Mouse (Mus musculus) cerebellum, adult 9-10 months (tissue): ENCODE measurements around the gene Hdac1.

ENCODE experiments used
- DNase-seq: peaks from one replicate; pipeline ENCODE4 v3.0.0; 2022

Hdac1 gene

DNA sequence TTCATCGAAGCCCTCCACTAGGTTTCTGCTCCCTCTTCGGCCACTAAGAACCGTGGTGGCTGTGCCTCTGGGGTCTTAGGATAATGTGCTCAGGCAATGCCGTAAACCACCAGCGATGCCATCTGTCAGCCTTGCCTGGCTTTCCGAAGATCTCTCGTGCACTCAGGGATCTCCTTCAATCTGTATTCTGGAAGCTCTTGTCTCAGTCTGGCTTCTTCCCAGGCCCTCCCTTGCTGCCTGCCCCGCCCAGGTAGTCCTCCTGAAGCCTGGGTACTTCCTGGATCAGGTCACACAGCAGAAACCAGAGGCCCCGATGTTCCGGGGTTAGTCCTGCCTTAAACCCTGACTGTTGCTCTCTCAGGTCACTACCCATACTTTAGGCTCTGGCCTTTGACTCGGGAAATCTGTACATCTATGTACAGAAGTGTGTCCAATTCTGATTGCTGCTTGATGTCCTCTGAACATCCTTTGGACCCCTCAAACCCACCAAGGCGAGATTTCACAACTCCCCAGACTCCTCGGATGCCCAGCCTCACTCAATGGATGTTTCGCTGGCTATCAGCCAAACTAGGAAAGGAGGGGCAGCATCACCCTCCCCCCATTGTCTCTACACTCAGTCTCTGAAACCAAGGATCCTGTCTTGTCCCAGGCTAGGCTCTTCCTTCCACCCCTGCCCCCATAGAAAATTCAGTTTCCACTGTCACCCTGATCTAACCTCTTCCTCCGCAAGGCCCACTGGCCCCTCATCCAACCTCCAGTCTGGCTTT is 33.5 kb downstream of the Hdac1 start:
- no peak for DNase-seq

DNA sequence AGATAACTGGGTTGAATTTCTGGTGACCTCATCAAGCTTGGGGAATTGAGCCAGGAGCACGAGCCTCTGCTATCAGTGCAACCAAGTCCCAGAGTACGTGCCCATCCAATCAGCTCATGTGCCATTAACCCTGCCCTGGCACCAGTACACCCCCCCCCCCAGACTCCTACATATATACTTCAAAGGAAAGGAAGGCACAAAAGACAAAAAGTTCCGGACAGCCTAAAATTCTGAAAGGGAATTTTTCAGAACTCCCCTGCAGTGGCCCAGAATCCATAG is 34.3 kb downstream of the Hdac1 start:
- no peak for DNase-seq

DNA sequence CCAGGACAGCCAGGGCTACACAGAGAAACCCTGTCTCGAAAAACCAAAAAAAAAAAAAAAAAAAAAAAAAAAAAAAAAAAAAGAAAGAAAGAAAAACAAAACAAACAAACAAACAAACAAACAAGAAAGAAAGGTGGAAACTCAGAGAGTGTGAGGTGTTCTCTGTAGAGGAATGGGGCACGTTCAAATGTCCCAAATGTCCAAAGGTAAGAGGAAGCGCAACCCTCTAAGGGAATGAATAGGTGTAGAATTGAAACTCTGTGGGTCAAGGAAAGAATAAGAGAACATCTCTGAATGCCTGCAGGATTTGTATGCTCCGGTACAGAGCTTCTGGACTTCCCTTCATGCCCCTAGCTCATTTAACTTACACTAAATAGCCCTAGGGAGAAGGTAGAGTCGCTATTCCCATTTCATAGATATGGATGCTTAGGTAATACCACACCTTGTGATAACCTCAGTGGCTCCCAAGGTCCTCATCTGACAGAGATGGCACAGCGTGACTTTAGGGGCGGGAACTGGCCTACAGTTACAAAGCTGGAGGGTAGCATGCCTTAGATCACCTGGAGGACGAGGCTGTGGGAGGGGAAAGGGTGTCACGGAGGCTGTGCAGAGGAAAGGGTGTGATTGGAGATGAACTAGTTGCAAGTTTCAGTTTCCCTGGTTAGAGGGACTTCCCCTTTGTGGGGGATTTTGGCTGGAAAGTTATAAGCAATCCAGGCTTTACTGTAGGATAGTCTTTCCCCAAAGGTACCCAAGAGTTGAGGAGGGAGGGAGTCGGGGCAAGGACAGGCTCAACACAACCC is 34.9 kb downstream of the Hdac1 start:
- DNase-seq = no peak

DNA sequence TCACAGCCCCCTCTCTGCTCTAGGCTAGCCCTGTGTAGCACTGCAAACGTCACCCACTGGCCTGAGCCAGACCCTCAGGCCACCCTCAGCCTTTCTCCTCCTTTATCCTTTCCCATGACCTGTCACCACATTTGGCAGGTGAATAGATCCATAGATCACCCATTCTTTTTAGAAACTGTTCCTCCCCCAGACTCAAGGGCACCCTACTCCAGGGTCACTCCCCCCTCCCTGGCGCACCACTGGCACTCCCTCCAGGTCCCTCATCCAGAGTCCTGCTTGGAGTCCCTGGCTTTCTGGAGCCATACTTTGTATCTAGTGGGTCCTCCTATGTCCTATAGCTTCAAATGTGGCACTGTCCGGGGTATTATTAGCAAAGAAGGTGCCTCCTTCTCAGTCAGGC is 37.0 kb downstream of the Hdac1 start:
- DNase-seq = no peak

DNA sequence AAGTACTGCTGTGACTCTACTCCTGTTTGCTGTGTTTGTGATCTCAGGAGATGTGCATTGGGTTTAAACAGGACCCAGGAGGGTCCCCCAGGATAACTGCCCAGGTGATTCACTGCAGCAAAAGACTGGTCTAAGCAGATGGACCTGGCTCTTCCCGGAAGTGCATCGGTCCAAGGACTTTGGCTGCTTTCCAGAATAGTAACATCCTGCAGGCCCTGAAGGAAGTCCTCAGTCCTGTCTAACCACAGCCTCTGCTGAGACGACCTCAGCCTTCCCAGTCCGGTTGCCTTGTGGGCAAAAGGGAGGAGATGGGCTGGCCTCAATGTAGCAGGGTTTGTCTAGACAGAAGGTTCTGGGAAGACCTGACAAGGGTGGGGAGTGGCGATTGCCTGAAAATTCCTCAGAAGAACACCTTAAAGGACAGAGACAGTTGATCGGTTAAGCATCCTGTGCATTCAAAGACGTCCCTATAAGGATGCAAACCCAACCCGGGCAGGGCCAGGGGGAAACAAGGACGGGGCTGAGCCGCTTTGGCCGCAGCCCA is 39.5 kb downstream of the Hdac1 start:
- no peak for DNase-seq

DNA sequence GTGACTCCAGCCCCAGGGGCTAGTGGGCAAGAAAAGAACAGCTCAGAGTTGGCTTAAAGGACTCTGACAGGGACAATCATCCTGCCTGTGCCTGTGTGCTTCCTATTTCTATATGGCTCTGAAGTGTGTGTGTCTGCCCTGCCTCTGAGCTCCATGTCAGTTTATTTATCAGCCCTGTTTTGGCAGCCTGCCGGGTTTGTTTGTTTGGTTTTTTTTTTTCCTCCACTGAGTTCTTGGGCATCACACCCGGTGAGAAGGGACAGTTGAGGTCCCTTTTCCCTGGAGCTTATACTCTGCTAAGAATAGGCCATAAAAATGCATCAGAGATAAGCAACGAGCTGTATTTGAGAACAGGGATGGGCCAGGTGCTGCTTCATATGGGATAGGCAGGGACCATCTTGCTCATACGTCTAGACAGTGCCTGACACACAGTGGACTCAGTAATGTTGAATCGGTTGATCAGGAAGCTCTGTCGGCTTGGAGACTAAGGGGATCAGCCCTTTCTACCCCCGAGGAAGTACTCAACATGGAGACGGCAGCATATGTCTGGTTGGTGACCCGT is 40.1 kb downstream of the Hdac1 start:
- DNase-seq = no peak

DNA sequence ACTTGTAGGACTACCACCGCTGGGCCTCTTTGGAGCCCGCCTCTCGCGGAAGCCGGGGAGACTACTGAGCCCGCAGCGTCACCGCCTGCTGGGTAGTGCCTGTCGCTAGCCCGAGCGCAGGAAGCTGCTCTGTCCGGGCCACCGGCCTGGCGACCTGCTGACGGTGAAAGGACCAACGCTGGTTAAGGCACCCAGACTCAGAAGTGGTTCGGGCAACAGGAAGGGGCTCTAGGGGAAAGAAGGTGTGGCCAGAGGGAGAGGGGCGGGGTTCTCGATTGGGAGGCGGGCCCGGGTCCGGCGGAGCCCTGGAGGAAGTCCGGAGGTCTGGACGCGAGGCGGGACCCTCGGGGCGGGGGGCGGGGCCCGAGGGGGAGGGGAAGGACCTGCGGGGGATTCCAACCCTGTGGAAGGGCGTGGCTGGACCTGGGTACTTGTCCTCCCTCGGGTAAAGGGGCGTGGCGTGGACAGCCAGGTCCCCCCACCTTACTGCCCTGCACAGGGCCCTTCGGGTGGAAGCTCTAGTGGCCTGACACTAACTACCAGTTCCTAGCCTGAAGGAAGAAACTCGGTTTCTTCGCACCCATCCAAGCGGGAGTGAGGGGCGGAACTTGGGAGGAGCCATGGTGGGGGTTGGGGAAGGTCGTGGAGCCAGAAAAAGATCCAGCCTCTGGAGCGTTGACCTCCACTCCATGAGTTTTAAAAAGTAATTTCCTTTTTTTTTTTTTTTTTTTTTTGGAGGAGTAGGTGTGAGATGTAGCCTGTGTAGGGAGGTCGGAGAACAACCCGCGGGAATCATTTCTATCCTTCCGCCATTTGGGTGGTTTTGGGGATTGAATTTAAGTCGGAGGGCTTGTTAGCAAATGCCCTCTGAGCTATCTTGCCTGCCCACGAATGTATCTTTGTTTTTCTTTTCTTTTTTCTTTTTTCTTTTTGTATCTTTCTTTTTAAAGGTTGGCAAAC is 41.6 kb downstream of the Hdac1 start:
- DNase-seq = peak; percentile 38

DNA sequence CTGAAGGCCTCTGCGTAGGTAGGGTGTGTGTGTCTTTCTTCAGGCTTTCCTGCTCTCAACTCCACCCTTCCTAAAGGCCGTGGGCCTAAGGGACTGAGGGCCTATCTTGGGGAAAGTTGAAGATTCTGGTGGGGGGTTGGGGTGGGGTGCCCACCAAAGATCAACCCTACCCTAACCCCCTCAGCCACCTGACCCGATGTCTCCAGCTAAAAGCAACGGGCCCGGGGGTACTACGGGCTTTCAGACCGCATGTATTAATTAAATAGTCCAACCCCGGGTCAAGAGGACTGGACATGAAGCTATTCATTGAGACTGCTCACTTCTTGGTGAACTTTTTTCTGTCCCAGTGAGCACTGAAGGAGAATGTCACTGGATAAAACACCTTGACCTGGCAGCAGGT is 42.5 kb downstream of the Hdac1 start:
- DNase-seq = no peak

DNA sequence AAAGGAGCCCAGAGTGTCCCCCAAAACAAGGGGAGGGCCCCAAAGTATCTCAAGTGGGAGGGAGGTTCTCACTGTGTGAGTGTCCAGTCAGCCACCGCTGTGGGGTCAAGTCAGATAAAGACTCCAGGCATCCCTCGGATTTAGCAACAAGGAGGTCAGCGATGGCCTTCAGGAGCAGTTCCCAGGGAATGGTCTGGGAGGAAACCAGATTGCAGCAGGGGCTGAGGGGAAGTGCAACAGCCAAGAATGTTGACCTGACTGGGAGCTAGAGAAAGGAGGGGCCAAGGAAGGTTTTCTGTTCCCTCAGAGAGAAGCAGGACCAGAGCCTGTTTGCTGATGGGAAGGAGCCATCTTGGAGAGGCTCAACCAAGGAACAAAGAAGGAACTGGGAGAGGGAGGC is 43.6 kb downstream of the Hdac1 start:
- DNase-seq = no peak

DNA sequence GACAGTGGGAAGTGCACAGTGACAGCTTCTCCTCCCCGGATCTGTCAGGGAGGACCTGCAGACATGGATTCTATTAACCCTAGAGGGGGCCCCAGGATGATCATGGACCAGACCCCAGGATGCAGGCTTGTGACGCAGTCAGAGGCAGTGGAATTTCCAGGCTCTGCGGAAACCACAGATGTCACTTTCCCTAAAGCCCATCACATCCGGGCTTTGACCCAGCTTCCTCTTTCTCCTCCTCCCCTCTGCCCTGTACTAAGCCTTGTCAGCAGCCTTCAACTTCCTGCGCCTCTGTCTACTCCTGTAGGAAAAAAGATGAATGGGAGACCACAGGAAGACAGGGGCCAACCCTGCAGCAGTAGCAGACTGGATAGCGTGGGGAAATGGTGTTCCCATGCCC is 45.9 kb downstream of the Hdac1 start:
- DNase-seq = no peak

DNA sequence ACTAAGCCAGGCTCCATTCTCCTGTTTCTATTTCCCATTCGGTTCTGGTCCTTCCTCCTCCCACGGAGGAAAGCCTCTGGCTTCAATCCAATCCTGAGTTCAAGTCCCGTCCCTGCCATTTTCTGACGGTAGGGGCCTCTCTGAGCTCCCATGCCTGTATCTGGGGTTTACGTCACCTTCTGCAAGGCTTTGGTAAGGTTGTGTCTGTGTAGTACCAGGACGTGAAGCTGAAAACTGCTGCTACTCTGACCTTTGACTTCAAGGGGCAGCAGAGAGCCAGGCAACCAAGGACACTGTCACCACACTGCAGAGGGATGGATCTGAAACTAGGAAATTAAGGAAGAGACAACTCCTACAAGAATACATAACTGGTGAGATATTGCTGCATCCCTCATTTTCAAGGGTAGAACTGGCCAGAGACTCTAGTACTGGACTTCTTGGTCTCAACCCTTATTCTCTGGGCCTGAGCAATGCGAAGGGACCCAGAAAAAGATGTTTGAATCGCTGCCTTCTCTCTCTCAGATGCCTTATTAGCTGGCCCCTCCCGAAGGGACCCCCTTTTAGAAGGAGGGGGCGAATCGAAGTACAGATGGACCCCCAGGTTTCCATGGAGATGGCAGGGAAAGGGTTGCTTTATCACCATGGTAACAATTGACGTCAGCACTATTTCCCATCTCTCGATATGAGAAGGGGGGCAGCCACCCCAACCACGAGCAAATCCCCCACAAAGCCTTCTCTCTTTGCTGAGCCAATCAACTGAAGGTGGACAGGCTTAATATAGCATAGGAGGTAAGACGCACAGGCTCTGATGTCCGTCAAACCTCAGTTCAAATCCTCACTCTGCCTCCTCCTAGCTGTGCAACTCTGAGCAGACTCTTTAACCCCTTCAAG is 46.6 kb downstream of the Hdac1 start:
- DNase-seq = no peak

DNA sequence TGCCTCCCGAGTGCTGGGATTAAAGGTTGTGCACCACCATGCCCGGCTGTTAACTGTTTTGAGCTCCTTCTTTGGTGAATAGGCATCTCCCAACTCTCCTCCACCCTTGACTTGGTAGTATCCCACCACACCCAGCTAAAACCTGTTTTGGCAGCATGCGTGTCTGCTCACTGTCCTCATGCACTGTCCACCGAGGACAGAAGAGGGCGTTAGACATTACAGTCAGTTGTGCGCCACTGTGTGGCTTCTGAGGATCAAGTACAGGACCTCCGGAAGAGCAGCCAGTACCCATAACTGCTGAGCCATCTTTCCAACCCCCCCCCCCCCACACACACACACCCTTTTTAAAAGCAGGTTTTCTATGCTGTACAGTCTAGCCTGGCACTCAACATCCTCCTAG is 47.8 kb downstream of the Hdac1 start:
- DNase-seq = no peak

DNA sequence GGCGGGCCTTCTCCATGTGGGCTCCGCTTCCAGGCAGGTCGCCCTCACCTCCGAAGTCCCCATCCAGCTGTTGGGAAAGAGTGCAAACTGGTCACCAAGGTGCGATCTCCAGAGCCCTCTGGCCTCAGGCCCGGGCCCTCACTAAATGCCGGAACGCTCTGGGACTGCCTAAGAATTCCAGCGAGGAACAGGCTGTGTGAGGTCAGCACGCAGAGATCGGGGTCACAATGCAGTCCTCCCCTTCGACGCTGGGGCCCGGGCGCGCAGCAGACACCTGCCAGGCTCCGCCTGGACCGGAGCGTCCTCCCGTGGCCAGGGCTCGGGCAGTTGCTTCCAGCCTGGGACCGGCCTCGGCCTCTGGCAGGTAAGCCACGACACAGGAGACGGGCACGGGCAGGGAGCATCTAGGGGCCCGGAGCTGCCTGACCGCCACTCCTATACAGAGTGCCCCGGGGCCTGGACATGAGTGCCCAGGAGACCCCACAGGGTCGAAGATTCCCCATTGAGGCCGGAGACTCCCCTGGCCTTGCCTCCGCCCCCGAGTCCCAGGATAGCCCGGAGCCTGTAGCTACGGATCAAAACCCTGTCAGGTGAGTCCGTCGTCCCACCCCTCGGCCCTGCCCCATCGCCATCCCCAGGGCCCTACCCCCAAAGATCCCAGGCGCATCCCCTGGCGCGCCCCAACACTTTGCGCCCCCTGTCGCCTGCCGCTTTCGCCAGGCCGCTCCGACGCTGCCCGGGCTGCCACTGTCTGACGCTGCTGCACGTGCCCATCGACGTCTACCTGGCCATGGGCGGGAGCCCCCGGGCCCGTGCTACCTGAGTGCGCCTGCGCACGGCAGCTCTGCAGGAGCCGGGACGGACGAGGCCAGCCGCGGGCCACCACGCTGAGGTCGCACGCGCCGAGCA is 51.3 kb downstream of the Hdac1 start, which contains the start of the genes Tssk3 and Fam229a:
TSS of gene Tssk3 (minus strand) at position 51 of the 909 bp plus-strand sequence.
TSS of gene Fam229a (plus strand) at position 219 of the 909 bp plus-strand sequence.
- peak; percentile 59 for DNase-seq

DNA sequence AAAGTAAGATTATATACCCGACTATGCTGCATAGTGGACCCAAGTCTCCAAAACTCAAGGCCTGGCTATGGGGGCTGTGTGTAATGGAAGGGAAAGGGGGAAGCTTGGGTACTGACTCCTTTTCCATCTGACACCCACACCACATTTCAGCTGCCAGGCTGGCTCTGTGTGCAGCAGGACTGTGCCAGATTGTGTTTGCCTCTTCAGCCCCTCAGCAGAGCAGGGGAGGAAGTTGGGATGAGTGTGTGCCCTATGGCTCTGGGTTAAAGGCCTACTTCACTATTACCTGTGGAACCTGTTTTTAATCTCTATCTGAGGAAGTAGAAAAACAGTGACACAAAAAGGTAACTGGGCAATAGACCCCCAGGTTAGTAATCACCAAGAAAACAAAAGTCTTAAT is 61.4 kb downstream of the Hdac1 start:
- no peak for DNase-seq

DNA sequence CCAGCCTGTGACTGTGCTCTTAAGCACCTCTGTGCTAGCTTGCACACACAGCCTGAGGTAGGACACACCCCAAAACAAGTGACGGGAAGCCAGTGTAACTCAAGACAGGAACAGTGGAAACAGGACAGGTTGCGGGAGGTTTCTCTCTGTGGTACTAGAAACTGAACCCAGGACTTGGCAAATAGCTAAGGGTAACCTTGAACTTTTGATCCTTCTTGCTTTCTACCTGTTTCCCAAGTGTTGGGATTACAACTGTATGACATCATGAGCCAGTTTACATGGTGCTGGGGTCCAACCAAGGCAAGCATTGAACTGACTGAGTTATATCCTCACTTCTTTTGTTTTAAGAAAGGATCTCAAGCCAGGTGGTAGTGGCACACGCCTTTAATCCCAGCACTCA is 62.6 kb downstream of the Hdac1 start:
- DNase-seq = no peak

DNA sequence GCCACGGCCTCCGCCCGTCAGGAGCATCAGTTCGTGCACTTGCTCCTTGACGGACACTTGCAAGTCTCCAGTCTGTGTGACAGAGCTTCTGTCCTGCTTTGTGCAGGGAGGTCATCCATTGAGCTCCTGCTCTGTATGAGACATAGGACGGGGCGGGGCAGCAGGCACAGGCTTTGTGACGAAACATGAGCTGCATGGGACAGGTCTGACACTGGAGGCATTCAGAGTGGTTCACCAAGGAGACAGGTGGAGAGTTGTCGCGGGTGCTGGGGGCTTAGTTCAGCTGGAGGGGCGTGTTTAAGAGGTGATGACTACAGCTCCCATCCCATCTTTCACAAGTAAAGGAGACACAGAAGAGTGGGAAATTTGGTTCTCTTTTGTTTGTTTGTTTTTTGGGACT is 66.5 kb downstream of the Hdac1 start:
- DNase-seq = no peak
